Mouse (Mus musculus) NIH3T3 (cell line): ENCODE measurements around the gene 1700012B09Rik.

Experiments
- DNase-seq: peaks from one replicate; pipeline ENCODE4 v3.0.0-alpha.2; 2012; ENCODE audit warnings: low read depth

Gene 1700012B09Rik

DNA sequence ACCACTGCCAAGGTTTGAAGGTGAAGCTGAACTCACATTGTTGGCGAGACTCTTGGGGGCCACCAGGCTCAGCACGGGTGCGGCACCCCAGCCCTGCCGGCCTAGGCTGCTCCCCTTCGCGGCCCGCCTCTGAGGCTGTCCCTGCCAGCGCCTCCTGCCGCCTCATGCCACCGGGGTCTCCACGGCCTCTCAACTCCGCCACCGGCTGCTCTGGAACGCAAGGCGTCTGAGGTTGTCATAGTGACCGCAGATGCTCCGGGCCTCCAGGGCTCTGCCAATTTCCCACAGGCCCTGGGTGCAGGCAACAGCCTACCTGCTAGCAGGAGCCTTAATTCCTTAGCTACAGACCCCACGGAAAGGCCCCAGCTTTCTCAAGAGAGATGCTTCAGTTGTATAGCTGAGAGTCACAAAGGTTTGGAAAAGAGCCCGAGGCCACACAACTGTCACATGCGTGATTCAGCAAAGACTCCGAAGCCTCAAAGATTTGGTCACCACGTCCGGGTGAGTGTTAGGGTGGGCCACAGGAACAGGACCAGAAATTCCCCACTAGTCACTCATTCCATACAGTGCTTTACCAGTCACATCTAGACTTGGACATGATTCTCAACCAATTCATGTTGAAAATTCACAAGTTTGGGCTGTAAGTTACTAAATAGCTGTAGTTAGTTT lies at the start of gene 1700012B09Rik:
1700012B09Rik (minus strand) TSS at position 228 of the 669 bp plus-strand sequence.
- DNase-seq, result no peak

DNA sequence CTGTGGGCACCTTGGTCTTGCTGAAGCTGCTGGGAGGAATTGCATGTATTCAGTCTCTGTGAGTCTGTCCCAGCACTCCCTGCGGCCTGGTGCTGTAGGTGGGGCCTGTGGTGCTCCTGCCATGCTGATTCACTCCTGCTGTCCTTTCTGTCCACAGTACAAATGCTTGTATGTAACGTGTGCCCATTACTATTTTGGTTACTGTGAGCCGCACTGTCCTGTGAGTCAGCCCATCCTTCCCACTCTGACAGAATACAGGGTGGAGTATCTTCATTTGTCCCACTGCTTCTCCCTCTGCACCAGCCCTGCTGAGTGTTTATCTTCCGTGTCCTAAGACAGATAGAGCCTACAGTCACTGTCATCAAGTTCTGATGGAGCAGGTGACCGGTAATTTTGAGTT lies 39.3 kb upstream of the 1700012B09Rik start:
- no peak for DNase-seq

- no peak for DNase-seq
Observed at GRCm38 (mm10) chr9:14806786-14807185, 36.0 kb upstream of the 1700012B09Rik start.

DNA sequence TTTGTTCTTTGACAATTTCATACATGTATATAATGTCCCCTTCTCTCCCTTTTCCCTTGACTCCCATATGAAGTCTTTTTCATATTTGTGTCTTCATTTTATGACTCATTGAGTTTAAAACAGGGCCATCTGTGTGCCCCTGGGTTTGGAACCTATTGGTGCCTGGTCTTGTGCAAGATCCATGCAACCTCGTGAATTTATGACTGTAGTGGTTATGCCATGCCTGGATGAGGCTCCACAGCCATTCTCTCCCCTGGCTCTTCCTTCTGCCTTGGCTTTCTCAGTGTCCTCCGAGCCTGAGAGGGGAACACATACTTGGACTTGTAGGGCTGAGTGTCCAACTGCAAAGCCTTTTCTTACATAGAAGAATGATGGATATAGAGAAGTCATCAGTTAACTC lies 34.9 kb upstream of the 1700012B09Rik start:
- DNase-seq, result peak; percentile 14

DNA sequence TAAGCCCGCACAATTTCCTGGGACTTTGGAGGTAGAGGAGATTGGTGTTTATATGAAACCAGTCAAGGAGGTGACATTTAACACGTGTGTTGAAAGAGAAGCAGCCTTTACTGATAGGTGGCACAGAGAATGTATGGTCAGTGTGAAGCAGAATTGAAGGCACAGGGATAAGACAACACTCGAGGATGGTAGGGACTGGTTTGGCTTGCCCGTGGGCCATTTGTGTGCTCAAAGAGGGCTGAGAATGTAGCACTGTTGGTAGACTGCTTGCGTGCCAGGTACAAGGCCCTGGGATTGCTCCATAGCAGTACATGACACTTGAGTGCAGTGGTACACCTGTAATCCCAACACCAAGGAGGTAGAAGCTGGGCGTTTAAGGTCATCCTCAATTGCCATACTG lies 16.5 kb upstream of the 1700012B09Rik start:
- DNase-seq, result no peak

GRCm38 (mm10) chr9:14784039-14785002 lies 13.5 kb upstream of the 1700012B09Rik start, which contains the start of the genes Mre11a and Ankrd49:
TSS of gene Mre11a (plus strand) at chr9:14784654.
TSS of gene Ankrd49 (minus strand) at chr9:14784856.
- DNase-seq, result peak; percentile 95

- DNase-seq, result no peak
Observed at GRCm38 (mm10) chr9:14778341-14778740, 7.5 kb upstream of the 1700012B09Rik start.

- peak; percentile 45 for DNase-seq
Observed at GRCm38 (mm10) chr9:14773813-14774212, 3.0 kb upstream of the 1700012B09Rik start.

GRCm38 (mm10) chr9:14772074-14772473 lies 1.2 kb upstream of the 1700012B09Rik start:
- DNase-seq, result no peak

- DNase-seq, result no peak
Observed at GRCm38 (mm10) chr9:14769811-14770210, 1.0 kb downstream of the 1700012B09Rik start.

GRCm38 (mm10) chr9:14764765-14765164 lies 6.1 kb downstream of the 1700012B09Rik start:
- DNase-seq, result peak; percentile 68

DNA sequence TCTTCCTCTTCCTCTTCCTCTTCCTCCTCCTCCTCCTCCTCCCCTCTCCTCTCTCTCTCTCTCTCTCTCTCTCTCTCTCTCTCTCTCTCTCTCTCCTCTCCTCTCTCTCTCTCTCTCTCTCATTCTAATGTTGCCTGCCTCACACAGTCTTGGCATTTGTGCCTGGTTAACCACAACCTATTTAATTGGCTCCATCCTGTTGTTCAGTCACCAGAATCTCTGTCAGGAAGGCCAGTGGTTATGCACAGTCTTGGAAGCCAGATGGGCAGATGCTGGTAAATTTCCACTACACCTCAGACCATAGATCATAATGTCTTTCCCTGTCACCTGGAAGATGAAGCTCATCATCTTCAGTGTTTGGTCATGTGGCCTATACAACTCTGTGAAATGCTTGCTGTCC lies 11.6 kb downstream of the 1700012B09Rik start:
- peak; percentile 33 for DNase-seq

GRCm38 (mm10) chr9:14758590-14758989 lies 12.2 kb downstream of the 1700012B09Rik start:
- DNase-seq, result no peak

DNA sequence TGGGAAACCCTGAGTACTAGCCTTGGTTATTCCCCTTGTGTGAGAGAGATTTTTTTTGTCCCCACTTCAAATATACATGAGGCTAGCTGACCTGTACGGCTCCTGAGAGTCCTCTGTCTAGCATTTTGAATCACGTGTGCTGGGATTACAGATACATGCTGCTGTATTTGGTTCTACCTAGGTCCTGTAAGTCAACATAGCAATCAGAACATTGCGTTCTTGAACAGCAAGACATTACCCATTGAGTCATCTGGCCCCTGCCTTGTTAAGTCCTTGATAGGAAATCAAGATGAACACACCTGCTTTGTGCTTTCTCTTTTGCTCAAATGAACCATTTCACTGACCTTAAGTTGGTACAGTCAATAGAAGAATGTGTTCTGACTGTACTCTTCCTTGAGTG lies 16.4 kb downstream of the 1700012B09Rik start:
- no peak for DNase-seq

DNA sequence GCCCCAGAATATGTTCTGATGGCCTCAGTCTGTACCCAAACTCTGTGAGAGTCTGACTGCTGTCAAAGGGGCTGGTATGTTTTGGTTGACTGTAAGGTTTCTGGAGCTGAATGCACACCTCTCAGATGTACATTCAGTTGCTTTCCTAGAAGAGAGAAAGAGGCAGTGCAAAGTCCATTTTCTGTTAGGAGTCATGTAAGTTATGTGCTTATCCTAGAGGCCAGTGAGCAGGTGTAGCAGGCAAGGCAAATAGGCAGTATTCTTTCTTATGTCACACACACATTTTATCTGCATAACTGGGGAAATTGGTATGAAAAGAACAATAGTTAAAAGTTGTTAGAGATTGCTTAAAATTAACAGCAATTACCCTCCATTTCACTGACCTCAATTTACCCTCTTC lies 16.9 kb downstream of the 1700012B09Rik start:
- no peak for DNase-seq

DNA sequence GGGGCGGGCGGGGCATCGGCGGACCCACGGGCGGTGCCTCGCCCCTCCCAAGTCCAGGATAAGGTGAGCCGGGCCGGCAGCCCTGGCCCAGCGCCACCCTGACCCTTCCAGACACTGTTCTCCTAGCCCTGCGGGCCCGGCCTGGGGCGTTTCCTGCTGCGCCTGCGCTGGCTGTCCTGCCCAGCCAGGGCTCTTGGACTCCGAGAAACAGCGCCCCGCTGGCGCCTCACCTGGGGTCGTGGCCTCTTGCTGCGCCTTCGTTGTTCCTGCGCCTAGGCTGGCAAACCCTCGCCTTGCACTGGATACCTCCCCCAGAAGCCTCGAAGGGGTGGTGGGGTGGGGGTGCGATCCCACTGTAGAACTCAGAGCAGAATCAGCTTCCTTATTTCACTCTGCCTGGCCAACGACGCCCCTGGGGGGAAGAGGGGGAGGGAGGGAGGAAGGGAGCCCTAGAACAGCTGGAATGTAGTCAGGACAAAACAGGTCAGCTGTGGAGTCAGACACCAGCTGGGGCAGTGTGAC lies 18.8 kb downstream of the 1700012B09Rik start, which contains the start of gene Fut4:
Fut4 (minus strand) TSS at position 393 of the 522 bp plus-strand sequence.
- DNase-seq, result no peak

GRCm38 (mm10) chr9:14751503-14752000 lies 19.3 kb downstream of the 1700012B09Rik start:
- DNase-seq, result no peak

DNA sequence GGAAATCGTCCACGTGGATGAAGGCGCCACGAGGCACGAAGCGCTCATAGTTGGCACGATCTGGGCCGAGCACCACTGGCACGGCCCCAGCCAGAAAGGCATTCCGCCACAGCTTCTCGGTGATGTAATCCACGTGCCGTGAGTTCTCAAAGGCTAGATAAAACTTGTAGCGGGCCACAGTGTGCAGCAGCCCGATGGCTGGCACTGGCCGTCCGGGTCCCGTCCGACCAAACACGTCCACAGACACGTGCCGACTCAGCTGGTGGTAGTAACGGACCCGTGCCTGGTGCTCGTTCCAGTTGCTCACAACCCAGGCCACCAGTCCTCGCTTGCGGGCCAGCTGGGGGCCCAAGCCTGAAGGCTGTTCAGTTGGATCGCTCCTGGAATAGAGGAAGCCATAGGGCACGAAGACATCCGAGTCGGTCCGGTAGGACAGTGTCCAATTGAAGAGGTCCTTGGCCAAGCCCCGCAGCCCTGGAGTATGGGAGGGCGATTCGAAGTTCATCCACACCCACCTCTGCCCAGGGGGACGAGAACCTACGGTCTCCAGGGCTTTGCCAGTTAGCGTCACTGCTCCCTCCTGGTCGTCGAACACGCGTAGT lies 19.8 kb downstream of the 1700012B09Rik start:
- no peak for DNase-seq

- no peak for DNase-seq
Observed at GRCm38 (mm10) chr9:14740151-14740924, 30.5 kb downstream of the 1700012B09Rik start, which contains the start of gene Piwil4. TSS of gene Piwil4 (minus strand) at chr9:14740733.

- DNase-seq, result no peak
Observed at GRCm38 (mm10) chr9:14739498-14740150, 31.2 kb downstream of the 1700012B09Rik start.
